Mouse (Mus musculus) olfactory bulb, adult 2 months (tissue): Measurements from ENCODE around the gene Dennd5b.

Experiments
- CTCF ChIP-seq: fragments of 200-500 bp; IDR thresholded peaks from 2 replicates; pipeline ENCODE4 v1.5.1; 2012; ENCODE audit warnings: low read depth, mild to moderate bottlenecking, low read length, moderate library complexity; ENCODE audit not compliant: insufficient read depth
- POLR2A ChIP-seq: fragments of 200-500 bp; IDR thresholded peaks from 2 replicates; pipeline ENCODE4 v1.6.1; 2012; ENCODE audit warnings: mild to moderate bottlenecking, low read depth, low read length, moderate library complexity; ENCODE audit not compliant: insufficient read depth

- no peak for TF ChIP-seq CTCF
- TF ChIP-seq POLR2A: no peak
Measured at GRCm38 (mm10) chr6:148943695-148944094, 157.8 kb downstream of the Dennd5b start.
